Mouse (Mus musculus): ENCODE measurements at regions not wholly inside any gene's neighbourhood (a gene's known extent, or its start where the extent isn't known, plus 50 kb on each side); places are given as distances from the start of the nearest gene placed in this dataset.

DNA sequence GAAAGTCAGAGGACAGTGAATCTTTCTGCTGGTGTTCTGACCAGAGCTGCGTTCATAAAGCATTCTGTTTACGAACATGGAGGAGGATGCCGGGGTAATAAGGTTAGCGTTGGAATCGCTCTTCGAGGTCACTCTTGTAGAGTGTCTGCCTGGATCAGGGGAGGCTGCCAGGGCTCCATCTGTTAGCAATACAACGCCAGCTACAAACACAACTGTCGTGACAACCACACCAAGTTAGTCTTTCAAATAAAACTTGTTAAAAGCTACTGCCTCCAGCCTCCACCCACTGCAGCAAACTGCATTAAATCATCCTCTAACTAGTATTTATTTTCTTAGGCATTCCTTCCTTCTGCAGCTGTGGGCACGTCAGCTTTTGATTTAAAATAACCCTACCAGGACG lies 525.0 kb downstream of the 1700129C05Rik start:
- no peak for TF ChIP-seq EP300 (IDR thresholded peaks at IDR 0.05; ENCODE audit: low read depth)
- TF ChIP-seq CTCF (IDR thresholded peaks at IDR 0.05; ENCODE audit: low read depth) = no peak

All from heart, postnatal 0 days (tissue).